Mouse (Mus musculus) common myeloid progenitor, adult 5-6 weeks (primary cell): ENCODE data around the gene Ube2r2. TPM values are rescaled to one million over a fixed set of nuclear protein-coding genes. Genes with fewer than 3 reads are reported as not detected.

Experiments used
- ATAC-seq: replicated peaks from 2 replicates; pipeline ENCODE4 v1.8.0; 2016; ENCODE audit warnings: low read depth, mild to moderate bottlenecking, moderate TSS enrichment, inconsistent platforms; ENCODE audit not compliant: poor library complexity, severe bottlenecking
- total RNA-seq: library from RNA; stranded (forward); fragments of 200-1000, 187-1606 nt; gene quantifications from 2 replicates; pipeline ENCODE4 v1.2.3, GENCODE M21; 2017

The Ube2r2 gene
- total RNA-seq, 1 experiment from 2014 or later = 36.5 TPM

DNA sequence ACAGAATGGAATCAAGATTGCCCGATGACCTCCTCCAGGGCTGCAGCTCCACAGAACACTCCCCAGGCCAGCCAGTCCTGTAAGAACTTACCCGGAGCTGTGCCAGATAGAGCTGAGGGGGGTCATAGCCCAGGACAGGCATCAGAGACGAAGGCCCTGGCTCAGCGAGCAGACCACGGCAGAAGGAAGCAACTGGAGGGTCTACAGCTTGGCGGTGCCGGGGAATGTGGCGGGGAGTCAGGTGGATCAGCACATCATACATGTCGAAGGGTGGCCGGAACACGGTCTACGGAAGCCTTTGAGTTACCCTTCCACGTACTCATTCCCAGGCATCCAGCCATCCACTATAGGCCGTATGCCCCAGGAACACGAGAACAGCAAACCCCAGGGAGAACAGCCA is 19.8 kb upstream of the Ube2r2 start:
- no peak for ATAC-seq

DNA sequence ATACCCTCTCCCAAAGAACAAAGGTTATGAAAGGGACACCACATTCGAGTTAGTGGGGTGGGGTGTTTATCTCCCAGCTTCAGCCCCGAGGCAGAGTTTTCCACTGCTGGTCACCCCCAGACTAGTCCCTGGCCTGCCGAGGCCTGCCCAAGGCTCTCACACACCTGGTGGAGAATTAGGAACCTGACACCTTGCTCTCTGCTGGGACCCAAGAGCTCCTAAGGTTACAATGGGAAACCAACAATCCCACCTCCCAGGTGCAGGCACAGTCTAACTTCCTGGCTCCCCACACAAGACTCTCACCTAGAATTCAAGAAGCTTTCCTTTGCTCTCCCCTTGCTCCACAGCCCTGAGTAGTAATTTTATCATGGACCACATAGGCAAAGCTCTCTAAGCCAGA is 18.7 kb upstream of the Ube2r2 start:
- no peak for ATAC-seq

DNA sequence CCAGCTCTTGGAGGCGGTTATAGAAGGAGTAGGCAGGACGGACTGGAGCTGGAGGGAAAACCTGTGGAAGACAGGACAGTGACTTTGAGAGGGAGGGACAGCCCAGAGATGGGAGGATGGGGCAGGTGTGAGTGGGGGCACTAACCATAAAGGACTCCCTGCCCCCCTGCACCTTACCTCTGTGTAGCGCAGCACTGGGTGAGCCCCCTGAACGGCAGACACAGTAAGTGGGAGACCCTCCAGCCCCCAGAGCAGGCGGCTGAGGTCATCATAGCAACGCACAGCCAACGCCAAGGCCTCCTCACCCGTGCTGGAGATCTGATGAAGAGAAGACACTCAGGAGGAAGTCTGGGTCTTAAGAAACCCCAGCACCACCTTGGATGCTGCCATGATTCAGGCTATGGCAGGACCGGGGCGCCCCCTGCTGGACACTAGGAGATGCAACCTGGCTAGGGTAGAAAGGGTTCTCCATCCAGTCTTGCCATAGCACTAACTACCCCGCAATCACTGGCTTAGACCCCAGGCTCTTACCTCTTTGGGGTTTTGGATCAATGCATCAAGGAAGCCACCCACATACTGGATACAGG is 16.7 kb upstream of the Ube2r2 start:
- peak; percentile 53 for ATAC-seq

DNA sequence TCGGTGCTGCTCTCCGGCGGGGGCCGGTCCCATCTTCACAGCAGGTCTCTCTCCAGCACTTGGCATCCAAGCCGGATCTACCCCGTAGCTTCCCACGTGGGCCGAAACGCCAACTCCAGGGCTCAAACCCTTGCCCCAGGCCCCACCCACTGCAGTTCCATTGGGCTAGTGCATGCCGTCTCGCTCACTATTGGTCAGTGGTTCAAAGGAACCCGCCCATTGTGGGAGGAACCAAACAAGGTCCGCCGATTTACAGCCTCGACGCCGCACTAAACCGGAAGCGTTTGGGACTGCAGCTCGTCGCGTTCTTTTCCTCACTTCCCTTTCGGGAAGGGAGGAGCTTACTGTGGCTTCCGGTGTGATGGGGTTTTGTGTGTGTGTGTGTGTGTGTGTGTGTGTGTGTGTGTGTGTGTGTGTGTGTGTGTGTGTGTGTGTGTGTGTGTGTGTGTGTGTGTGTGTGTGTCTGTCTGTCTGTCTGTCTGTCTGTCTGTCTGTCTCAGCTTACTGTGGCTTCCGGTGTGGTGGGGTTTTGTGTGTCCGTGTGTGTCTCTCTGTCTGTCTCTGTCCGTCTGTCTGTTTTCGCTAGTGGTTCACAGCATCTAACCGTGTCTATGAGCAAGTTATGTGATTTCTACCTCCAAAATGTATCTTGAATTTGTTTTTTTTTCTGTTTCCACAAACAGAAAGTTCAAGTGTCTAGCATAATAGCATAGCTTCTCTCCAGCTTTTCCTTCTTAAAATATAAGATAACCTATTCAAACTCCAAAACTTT is 11.2 kb upstream of the Ube2r2 start, which contains the start of gene Nol6:
Gene Nol6, minus strand, starts transcription at position 276 of the 772 bp plus-strand sequence.
- ATAC-seq = peak; percentile 99

DNA sequence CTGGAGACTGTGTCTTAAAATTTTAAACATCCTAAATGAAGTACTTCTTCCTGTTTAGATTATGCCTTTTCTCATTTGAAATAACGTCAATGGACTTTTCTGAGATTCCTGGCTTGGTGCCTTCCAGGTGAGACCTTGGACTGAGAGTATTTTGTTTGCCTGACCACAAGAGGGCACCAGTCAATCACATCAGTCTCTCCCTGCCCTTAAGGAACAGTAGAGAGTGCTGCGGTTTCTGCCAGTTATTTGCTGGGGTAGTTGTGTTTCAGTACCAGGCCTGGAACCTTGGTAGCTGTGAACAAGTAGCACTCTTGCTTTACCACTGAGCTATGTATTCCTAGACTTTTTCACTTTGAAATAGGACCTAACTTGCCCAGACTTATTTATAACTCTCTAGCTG is 6.1 kb upstream of the Ube2r2 start:
- peak; percentile 84 for ATAC-seq

DNA sequence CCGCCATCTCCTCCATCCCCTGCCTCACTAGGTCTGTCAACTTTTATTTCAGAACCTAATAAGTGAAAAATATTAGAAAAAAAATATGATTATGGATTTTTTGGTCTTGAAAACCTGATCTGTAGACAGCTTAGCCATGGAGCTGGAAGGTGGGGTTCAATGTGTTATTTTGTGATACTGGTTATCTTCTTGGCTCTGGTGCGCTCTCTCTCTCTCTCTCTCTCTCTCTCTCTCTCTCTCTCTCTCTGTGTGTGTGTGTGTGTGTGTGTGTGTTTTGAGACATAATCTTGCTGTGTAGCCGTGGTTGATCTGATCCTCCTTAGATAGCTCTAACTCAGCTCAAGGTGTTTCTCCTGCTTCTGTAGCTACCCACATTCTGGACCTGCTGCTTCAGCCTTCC is 5.7 kb upstream of the Ube2r2 start:
- no peak for ATAC-seq

DNA sequence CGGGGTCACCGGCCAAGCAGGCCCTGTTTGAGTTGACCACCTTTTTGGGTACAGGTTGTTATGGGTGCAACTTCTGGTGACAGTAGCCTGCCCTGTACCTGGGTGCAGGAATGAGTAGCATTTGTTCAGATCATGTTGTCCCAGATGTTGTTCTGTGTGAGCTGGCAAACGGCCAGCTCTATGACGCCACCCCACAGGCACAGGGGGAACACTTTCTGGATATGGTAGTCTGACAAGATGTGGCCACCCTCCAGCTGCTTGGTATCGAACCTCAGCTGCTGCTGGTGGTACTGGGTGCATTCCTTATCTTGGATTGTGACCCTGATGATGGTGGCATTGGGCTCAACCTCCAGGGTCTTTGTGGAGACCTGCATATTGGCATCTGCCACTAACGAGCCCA is 3.1 kb upstream of the Ube2r2 start:
- no peak for ATAC-seq

DNA sequence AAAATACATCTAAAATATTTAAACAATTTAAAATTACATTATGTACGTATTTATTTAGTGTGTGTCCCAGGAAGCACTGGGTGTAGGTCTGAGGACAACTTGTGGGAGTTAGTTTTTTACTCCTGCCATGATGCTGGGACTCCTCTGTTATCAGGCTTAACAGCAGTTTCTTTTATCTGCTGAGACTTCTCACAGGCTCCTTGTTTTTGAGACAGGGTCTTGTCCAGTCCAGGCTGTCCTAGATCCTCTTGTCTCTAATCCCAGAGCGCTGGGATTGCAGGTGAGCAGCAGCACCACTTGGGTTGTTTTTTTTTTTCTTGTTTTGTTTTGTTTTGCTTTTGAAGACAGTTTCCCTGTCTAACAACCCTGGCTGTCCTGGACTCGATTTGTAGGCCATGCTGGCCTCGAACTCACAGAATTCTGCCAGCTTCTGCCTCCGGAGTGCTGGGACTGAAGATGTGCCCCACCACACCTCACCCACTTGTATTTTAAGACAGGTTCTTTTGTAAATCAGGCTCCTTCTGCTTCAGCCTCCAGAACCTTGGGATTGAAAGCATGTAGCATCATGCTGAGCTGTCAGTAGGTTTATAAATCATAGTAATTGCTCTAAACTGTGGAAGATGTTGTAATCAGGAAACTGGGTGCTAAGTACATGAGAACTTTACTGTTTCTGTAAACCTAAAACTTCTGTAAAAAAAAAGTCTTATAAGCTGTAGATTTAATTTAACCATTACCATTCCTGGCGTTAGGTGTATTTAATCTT is 1.8 kb upstream of the Ube2r2 start:
- no peak for ATAC-seq

DNA sequence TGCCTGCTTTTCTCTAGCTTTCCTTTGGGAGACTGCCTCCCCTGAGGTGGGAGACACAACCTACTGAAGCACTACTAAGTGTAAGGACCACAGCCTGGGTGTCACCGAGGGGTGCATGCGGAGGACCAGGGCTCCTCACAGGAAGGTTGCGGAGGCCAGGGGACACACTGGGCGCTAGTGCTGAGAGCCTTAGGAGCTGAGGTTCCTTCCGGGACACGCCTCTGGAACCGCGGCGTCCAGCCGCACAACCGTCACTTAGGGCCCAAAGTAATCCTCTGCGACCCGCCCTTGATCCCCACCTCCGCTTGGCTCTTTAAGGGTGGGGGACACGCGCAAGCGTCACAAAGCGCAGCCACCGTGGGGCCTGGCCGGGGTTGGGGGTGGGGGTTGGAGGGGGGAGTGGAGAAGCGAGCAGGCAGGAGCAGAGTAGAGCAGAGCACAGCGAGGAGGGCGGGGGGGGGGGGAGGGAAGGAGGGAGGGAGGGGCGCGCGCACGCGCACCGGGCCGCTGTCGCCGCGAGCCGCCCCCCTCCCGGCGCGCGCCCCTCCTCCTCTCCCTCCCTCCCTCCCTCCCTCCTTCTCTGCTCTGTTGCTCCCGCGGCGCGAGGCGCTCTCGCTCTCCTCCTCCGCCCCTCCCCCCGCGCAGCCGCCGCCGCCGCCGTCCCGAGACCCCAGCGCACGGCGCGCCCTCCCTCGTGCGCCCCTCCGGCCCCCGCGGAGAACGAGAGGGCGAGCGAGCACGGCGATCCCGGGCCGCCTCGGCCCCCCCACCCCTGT is 420 bp upstream of the Ube2r2 start:
- peak; percentile 81 for ATAC-seq

DNA sequence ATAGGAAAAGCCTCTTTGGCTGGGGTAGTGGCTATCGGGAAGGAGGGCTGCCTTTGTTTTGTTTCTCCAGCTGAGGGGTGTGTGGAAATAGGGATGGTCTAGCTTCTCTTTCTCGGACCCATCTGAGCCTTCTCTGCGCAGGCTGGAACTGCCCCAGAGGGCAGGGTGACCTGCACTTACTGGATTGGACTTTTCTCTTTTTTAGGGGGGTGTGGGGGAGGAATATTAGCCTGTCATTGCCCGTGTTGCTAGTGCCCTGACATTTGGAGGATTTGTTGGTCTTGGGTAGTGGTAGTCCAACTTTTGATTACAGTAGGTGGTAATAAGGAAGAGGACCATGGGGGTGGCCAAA is 887 bp downstream of the Ube2r2 start:
- peak; percentile 9; the same call in 1 of the 2 replicates for ATAC-seq

DNA sequence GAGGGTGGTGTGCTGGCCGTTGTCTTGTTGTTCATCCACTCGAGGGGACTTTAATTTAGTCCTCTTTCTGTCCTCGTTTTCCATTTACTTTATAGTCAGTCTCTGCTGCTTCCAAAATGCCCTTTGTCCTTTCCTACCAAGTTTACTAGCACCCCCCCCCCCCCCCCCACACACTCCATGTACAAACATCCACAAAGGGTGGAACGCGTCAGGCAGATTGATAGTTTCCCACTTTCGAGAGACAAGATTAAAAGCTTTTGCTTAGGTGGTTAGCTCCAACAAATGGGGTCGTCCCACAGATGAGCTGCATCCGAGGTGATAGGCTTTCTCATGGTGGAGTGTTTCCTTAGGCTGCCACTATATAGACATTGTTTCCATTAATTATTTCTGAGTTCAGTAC is 1.3 kb downstream of the Ube2r2 start:
- ATAC-seq = no peak

DNA sequence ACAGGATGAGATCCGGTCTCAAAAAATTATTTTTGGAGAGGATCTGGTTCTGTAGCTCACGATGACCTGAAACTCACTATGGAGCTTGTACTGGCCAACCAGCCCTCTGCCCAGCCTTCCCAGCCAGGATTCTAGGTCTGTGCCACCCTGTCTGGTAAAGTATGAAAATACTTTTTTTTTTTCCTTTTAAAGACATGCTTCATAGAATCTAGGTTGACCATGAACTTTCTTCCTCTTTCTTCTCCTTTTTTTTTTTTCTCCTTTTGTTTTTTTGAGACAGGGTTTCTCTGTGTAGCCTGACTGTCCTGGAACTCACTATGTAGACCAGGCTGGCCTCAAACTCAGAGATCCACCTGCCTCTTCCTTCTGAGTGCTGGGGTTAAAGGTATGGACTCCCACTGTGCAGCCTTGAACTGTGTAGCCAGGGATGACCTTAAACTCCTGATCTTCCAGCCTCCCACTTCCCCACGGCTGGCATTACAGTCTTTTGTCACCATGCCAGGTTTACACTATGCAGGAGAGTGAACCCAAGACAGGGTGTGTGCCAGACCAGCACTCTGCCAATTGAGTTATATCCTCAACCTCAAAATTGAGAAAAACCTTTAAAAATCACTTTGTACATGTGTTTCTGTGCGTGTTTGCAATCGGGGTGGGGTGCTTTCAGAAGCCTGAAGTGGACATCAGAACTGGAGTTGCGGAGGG is 4.8 kb downstream of the Ube2r2 start:
- no peak for ATAC-seq

DNA sequence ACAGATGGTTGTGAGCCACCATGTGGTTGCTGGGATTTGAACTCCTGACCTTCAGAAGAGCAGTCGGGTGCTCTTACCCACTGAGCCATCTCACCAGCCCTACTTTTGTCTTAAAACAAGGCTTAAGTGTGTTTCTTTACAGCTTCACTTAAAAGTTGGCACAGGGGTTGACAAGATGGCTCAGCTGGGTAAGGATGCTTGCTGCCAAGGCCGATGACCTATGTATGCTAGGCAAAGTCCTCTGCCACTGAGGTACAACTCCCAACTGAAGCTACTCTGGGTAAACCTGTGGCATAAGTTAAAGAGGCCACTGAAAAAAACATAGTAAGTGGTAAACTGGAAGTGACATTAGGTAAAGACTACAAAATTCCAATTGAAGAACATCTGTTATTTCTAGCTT is 7.1 kb downstream of the Ube2r2 start:
- ATAC-seq = no peak

DNA sequence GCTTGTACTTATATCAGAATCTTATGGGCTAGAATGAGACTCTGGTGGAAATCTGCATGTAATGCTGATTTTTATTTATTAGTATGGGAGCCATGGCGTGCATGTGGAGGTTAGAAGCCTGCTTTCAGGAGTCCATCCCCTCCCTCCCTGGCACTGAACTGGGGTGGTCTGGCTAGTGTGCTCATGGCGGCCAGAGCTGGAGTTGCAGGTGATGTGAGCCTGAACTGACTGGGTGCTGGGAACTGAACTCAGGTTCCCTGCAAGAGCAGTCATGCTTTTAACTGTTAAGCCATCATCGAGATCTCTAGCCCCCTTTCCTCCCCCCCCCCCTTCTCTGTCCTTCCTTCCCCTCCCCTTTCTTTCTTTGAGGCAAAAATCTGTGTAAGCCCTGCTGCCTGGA is 14.3 kb downstream of the Ube2r2 start:
- no peak for ATAC-seq

DNA sequence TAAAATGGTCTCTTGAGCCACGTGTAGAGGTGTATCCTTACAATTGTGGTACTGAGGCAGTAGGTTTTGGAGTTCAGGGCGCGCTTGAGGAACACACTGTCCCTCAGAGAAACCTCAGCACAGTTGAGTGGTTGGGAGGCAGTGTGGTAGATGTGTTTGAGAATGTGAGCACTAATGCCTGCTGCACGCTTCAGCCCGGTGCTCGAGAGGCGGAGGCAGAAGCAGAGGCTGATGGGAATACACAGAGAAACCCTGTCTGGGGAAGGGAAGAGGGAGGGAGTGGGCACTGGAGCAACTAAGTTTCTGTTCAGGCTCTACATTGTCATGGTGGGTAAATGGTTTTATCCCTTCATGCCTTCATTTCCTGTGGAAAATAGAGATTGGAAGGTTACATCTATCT is 15.6 kb downstream of the Ube2r2 start:
- ATAC-seq = no peak

DNA sequence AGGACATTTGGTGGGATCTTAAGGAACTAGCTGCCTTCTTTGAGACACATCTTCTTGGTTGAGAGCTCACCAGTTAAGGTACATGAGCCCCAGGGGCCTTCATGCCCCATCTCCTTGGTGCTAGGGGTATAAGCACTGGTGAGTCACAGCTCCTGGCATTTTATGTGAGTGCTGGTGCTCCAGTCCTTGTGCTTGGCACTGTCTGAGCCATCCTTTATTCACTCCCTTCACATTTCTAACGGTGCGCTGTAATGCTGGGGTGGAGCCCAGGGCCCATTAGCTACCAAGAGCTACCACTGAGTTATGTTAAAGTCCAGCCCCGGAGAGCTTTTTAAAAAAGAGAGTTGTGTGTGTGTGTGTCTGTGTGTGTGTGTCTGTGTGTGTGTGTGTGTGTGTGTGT is 17.6 kb downstream of the Ube2r2 start:
- no peak for ATAC-seq

DNA sequence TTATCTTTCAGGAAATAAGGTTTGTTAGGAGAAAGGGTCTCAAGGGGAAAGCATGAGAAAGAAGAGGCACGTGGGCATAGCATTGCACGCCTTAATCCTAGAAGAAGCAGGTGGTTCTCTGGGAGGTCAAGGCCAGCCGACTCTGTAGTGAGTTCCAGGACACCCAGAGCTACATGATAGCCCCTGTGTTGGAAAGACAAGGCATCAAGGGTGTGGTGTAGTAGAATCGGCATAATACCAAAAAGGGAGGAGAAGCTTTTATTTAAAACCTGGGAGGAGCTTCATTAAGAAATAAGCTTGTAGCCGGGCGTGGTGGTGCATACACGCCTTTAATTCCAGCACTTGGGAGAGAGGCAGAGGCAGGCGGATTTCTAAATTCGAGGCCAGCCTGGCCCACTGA is 21.4 kb downstream of the Ube2r2 start:
- no peak for ATAC-seq

DNA sequence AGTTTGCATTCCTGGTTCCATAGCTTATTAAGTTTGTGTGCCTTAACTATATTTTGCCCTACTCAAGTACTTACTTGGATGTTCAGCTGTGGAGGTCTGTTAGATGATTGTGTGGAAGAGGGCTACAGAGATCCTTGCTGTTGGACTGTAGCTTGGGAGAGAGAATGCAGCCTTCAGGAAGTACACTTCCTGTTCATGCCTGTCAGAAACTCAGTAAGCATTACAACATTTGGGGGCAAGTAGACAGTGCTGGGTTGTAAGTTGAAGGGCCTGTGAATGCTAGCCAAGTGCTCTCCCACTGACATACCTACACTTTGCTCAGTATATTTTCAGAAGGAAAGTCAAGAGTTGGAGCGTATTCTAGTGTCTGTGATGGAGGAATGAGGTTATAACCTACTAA is 22.7 kb downstream of the Ube2r2 start:
- ATAC-seq = 0 out of 2 replicates have a peak, but pooled peaks have one; percentile 47

DNA sequence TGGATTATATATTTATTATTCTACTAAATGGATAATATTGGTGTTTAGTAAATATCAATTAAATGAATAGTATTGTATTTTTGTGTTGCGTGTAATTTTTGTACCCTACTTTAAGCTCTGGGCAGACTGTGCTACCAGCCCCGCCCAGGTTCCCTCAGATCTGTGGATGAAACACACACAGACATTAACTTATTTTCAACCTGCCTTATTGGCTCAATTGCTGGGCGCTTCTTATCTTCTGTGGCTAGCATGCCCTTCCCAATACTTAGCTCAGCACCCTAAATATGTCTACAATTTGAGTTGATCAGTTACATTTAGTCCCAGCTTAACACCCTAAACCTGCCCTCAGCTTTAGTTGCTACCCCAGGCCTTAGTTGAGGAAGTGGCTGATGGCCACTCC is 25.7 kb downstream of the Ube2r2 start:
- ATAC-seq = no peak

DNA sequence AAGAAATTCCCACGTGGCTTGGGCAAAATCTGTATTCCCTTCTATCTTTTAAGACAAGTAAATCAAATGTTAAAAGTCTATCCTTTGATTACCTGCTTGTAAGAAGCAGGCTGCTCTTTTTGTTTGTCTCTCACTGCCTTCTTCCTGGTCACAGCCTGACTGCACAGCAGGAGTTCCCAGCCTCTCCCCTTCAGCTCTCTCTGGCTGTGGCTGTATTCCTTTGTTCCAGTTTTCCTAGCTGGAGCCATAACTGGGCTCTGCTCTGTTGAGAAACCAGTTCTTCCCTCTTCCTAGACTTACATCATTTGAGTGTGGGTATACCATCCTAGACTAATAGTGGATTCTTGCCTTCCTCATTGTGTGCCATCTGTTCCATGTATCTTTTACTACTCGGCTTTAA is 29.4 kb downstream of the Ube2r2 start:
- ATAC-seq = no peak
